Mouse (Mus musculus) A20 (cell line): ENCODE measurements at regions not wholly inside any gene's neighbourhood (a gene's known extent, or its start where the extent isn't known, plus 50 kb on each side); places are given as distances from the start of the nearest gene placed in this dataset.
A peak's percentile ranks its signal among the peaks of the same experiment; 100 is the strongest.

ENCODE experiments used
- DNase-seq: peaks from one replicate; pipeline ENCODE4 v3.0.0-alpha.2; 2011; ENCODE audit warnings: low read depth, low spot score

DNA sequence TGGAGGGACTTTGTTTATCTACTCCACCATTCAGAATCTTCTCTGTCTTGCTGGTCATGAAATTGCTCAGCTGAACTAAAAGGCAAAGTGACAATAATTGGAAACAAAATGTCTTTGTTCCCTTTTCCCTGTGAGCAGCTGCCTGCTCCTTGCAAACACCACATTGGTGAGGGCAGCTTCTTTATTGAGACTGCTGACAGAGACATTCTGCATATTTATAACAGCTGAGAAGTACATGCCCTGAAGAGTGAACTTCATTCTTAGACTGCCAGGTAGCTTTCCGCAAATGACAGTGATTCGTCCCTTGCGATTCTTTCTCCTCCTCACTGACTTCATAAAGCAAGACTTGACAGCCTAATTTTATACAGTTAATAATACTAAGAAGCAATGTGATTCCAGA, 237.0 kb downstream of the Cps1 start:
- DNase-seq = no peak

DNA sequence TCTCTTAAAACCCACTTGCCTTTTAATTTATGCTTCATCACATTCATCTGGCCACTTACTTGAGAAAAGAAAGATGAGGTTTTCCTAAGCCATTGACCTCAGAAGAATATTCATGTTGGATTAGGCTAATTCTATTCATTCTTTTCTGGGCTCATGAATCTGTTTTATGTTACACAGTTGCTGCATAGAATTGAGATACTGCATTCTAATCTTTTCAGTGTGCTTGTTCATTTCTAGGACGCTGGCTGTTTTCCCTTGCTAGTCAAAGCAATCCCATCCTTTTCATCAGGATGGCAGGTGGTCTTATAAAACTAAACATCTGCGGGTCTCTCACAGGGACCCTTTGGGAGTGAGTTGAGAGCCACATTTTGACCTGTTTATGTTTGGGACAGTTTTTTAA, 243.2 kb downstream of the Cps1 start:
- DNase-seq = no peak

DNA sequence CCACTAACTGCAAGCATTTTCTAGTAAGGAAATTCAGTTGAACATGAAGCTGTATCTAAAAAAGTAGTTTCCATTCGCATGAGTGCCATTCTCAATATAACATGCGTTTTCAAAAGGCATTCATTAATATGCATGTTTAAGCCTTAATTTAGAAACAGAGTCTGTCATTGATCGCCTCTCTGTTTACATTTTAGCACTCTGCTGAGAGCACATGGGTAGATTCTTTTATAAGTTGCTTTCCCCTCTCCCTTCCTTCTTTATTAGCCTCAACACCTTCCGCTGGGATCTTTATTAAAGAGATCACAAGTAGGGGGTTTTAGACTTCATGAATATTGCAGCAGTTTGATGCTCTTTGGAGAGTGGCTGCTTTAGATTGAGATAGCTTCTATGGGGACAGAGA, 243.7 kb downstream of the Cps1 start:
- no peak for DNase-seq

DNA sequence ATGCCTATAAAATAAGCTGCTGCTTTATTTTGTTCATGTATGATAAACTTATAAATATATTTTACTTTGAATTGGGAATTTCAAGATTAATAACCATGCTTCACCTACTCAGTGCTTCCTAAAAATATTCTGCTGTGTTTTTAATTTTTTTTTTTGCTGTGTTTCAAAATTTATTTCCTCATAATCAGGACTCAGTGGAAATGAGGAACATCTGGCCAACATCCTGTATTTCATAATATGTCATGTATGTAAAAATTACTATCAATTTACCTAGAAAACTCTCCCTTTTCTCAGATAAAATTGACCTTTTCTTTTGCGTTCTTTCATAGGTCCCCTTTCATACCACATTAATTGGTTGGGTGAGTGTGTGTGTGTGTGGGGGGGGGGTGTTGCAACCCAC, 259.5 kb downstream of the Cps1 start:
- DNase-seq = no peak

DNA sequence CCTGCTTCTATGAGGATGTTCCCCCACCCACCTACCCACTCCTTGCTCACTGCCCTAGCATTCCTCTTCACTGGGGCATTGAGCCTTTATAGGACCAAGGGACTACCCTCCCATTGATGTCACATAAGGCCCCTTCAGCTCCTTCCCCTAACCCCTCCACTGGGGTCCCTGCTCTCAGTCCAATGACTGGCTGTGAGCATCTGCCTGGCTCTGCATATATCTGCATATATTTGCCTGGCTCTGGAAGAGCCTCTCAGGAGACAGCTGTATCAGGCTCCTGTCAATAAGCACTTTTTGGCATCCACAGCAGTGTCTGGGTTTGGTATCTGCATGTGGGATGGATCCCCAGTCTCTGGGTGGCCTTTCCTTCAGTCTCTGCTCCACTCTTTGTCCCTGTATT, 262.6 kb downstream of the Cps1 start:
- DNase-seq = no peak

DNA sequence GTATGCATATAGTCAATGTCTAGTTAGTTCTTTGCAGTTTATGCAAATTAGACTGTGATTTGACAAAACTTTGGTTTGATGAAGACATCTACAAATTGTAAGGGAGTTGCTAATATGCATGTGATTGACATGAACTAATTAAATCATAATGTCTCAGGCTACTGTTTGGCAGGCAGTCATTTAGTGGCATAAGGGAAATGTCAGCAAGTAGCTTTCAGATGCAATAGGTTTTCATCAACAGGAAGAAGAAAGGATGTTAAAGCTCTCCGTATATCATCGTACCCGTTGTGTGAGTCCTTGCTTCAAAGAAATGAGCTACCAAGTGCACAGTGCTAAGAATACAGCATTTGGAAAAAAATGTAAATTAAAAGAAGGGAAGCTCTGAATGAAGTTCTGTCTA, 264.1 kb downstream of the Cps1 start:
- DNase-seq = no peak

DNA sequence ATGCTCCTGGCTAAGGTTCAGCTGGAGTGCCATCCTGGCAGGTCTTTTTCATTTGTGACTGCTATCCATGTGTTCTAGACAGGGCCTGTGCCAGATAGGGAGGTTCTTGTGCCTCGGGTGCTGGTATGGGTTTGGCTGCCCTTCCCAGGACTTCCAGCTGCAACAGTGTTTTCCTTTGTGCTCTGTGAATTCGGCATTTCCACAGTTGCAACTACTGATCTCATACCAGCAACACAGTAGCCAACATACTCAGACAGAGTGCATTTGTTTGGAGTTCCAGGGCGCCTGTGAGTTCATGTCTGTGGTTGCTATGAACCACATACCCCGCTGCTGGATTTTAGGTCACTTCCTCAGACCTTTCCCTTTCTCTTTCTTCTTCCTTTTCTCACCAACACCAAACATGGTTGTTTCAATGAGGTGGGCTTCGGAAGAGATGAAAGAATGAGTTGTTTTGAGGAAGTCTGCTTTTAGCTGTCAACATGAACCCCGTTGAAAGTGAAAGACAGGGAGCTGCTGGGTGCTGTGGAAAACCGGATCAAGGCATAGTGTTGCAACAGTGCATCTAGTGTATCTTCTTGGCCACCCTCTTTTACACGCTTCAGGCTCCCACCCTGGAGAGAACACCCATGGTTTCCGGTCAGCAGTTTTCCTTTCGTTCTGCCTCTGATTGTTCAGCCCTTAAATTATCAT, 275.1 kb downstream of the Cps1 start:
- no peak for DNase-seq

DNA sequence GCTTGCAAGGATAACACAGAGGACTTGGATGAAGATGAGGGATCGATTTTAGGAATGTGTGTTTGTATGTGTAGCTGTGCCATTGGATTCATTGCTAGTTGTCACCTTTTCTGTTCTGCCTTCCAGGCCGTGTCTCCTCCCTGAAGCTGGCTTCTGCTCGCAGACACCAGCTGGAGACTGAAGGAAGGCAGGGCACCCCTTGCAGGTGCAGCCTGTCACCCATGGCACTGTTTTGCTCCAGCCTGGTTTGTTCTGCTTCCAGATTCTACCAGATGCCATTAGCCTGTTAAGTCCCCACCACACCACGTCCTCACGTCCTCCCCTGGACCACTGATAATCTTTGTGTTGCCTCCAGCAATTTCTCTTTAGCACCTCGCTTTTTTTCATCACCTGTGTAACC, 286.7 kb downstream of the Cps1 start:
- no peak for DNase-seq

DNA sequence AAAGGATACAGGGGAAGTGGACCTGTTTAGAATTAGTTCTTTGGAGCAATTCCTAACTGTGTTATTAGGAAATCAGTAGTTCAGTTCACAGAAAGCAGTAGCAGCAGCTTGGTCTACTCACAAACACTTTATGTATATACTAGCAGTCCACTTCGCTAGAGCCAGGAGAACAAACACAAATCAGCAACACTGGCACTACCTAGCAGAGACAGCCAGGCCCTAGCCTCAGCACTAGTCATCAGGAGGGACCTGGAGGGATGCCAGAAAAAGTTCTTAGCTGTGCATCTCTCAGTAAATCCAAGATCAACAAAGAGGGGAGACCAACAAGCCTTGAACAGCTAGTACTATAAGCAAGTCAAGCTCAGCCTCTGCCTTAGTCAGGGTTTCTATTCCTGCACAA, 294.4 kb downstream of the Cps1 start:
- DNase-seq = no peak

DNA sequence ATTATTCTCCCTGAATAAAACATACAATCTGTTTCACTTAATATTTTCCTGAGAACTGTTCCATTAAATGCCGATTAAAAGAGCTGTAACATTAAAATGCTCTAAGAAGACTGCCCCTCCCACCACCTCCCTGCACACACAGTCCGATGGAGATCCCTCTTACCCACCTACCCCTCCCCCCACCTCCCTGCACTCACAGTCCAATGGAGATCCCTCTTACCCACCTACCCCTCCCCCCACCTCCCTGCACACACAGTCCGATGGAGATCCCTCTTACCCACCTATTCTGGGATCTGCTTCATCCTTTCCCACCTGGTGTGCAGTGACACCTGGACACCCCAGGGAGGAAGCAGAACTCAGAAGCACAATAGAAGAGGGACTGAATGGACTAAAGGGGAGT, 305.6 kb downstream of the Cps1 start:
- no peak for DNase-seq

DNA sequence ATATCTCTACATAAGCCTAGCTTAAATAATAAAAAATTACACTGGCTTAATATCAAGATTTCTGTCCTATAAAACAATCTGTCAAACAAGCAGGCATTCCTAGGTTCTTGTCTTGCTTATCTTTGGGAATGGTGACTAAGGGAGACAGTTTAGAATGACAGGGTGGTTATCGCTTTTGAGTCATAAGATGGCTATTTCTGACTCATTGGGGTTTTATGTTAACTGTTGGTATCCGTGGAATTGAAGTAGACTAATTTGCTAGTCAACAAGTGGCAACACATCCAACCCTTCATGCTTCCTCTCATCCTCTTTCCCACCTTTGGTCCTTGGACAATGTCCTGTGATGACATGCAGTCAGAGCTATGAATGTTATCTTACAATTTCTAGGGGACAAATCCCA, 328.0 kb downstream of the Cps1 start:
- no peak for DNase-seq

DNA sequence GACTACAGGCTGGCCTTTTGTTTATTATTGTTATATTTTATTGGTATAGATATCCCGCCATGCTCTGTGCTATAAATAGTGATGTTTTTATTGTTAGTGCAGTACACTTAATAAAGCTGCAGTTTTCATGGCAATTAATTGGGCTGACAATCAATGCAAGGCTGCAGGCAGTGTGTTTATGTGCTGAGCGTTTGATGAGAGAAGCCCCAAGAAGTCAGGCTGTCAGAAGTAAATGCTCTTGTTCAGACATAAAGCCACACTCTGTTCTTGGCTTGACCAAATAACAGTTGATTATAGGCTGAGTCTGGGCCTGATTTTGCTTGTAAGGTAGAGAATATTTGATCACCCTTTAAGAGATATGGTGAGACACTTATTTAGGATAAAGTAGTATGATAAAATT, 341.4 kb downstream of the Cps1 start:
- no peak for DNase-seq

DNA sequence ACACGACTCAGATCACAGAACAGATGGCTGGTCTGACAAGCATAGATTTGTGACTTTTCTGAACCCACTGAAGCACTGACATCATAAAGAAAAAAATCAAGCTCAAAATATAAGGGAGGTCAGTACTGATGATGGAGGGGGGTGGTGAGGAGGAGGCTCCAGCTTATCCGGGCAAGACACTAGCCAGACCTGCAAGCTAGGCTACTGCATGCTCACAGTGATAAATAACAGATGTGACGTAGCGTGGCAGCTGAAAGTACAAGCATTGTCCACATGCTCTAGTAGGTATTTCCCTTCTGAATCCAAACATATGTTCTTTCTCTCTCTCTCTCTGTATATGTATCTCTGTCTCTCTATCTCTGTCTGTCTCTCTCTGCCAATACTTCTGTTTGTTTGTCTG, 342.7 kb downstream of the Cps1 start:
- DNase-seq = no peak

DNA sequence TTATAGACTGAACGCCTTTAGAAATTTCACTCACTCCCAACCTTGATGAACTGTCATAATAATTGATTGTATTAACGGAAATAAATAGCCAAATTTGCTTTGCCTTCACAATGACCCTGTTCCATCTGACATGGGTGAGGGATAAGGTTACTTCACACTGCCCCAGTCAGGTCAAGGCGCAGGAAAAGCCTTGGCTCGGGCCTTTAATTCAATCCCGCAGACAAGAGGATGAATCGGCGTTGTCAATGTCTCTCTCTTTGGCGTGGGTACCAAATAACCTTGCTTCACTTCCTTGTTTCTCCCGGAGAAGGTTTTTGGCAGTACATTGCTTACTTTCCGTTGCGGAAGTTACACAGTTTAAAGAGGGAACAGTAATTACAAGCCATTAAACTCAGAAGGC, 354.2 kb downstream of the Cps1 start:
- no peak for DNase-seq

DNA sequence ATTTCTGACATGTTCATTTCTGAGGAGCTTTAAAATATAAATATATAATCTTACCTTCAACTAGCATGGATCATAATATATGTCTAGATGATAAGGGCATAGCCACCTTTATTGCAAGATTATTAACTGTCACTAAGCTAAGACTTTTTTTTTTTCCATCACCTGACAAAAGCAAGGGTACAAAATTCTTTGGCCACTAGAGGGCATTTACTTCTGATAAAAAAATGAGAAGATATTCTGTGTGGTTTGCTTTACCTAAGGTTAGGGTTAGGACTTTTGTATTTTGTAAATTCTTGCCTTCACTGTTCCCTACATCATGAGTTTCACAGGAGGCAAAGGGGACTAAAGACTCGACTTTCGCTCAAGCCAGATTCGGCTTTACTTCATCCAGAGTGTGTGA, 355.1 kb downstream of the Cps1 start:
- DNase-seq = peak; percentile 4

DNA sequence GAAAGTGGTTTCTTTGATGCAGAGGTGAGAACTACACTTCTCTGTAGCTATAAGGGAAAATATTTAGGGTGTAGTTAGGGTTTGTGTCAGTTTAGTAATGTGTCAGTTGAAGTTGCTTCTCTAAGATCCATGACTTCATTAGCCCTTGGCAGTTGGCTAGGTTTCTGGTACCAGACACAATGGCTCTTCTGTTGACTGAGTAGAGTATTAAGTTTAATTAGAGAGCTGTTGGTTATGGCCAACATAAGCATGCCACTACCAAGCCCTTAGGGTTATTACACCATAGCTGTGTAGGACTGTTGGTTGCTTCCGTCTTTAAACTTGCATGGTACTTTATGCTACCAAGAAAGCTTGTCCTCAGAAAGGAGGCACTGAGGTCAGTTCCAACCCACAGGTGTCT, 359.1 kb downstream of the Cps1 start:
- DNase-seq = no peak

DNA sequence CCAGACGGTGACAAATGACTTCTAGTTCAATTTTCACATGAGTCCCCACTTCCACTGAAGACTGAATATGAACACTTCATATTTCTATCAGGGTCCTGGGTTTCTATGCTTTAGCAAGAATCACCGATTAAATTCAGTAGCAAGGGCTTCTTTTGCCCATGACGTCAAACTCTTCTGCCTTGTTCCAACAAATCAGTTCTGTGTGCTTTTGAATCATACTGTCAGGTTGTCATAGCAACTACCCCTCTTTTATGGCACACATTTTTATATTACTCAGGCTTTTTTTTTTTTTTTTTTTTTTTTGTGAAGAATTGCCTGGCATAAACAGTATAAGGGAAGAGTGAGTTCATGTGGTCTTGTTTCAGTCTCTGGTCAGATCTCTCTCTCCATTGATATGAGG, 381.3 kb downstream of the Cps1 start:
- no peak for DNase-seq

DNA sequence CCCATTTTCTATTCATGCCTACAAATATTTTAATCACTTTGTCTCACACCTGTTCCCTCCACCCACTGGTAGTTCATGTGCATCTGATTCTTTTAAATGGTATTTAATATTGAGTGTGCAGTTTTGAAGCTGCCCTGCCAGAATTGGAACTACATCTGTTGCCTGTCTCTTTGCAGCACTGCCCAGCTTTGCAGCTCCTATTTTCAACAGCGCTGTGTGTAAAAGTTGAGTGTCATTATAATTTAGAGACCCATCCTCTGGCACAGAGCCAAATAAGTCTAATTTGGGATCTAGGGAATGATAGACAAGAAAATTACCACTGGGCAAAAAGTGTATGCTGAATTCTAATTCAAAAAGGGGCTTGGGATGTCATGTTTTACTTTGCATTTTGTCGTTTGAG, 382.9 kb downstream of the Cps1 start:
- no peak for DNase-seq

DNA sequence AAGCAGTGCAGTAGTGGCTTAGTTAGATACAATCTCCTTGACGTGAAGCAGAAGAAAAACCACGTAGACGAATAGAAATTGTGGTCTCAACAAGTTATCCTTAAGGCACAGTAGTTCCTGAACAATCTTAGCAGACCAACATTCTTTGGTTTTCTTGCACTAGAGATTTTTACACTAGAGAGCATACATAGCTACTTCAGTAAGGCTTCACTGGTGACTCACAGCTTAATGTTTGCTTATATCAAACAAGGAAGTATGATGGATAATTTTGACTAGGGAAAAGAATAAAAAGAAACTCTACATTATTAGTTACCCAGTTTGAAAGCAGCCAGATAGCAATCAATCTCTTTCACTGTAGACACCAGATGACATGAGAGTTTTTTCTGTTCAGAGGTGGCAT, 395.5 kb downstream of the Cps1 start:
- DNase-seq = no peak

DNA sequence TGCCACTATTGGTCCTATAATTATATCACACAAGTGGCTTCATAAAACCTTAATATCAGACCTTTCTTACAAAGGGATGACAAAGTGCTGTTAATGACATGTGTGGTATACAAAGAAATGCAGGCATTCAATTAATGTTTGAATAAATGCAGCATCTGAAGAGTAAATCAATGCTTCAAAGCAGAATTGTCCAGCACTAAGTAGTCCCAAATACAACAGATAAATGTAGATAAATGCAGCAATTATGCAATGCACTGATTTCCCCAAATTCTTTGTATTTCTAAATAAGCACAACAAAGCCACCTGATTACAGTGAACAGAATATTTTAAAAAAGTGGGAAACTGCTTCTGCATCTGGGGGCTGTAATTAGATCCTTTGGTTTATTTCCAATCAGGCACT, 435.9 kb downstream of the Cps1 start:
- DNase-seq = no peak

DNA sequence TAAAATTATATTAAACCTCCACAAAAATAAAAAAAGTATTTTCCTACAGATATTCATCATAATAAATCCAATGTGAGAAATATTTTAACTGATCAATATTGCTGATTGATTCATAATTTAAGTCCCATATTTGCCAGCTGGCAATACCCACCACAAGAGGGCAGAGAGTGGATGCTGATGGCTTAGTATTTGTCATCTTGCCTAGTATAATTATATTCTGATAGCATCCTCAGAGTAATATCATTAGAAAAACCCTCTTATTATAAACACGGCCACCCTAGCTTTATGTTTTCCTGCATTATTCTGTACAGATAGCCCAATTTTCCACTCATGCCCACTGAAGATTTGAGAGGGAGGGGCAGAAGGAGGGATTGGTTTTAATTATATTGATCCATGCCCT, 436.4 kb downstream of the Cps1 start:
- DNase-seq = no peak

DNA sequence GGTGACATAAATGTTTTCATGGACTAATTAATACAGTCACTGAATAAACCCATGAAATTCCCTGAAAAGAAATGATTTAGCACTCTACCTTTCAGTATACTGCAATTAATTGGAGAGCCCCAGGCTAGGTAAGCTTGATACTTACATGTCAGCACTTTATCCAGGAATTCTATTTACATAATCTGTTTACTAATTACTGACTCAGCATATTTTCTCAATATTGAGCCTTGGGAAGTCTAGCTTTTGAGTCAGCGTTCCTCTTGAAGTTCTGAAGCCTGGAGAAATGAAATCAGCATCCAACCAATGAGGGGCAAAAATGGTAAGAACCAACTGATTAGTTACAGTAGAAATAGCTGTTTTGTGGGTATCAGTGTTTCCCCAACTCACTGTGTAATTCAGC, 448.8 kb downstream of the Cps1 start:
- no peak for DNase-seq

DNA sequence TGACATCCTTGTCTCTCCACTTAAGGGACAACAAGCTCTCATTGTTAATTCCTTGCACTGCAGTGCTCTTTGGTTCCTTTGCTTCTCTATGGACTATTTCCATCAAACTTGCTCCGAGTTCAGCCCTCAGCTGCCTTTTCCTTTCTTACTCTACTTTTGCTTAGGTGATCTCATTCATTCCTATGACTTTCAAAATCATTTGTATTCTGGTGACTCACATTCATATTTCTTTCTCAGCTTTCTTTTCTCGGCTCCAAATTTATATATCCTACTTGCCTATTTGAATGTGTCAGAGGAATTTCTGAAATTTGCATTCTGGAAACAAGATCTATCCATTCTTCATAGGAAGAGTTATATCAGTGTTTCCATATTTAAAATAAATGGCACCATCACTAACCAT, 456.9 kb downstream of the Cps1 start:
- no peak for DNase-seq
